Mouse (Mus musculus) lung, embryonic 15.5 days (tissue): ENCODE data around the gene Anapc2. TPM values are rescaled to one million over a fixed set of nuclear protein-coding genes. Genes with fewer than 3 reads are reported as not detected.

Experiments
- ATAC-seq: fragments of 200-750 bp; cut with Nextera tagmentation; 2 replicates; pipeline ENCODE4 v1.8.0; 2017; ENCODE audit warnings: moderate number of reproducible peaks, borderline replicate concordance; ENCODE audit not compliant: low FRiP score, low TSS enrichment; ENCODE audit errors: extremely low read depth
- H3K27ac ChIP-seq: fragments of 300-500 bp; sonication (generic); 2 replicates; pipeline ENCODE4 v1.5.1; 2015; ENCODE audit warnings: moderate library complexity, mild to moderate bottlenecking, inconsistent platforms
- H3K27me3 ChIP-seq: fragments of 300-500 bp; sonication (generic); 2 replicates; pipeline ENCODE4 v1.6.1; 2015; ENCODE audit warnings: inconsistent platforms
- H3K36me3 ChIP-seq: fragments of 300-500 bp; sonication (generic); 2 replicates; pipeline ENCODE4 v1.6.1; 2015; ENCODE audit warnings: inconsistent platforms
- H3K4me1 ChIP-seq: fragments of 300-500 bp; sonication (generic); 2 replicates; pipeline ENCODE4 v1.6.1; 2015; ENCODE audit warnings: inconsistent platforms
- H3K4me2 ChIP-seq: fragments of 300-500 bp; sonication (generic); 2 replicates; pipeline ENCODE4 v1.6.1; 2015; ENCODE audit warnings: inconsistent platforms, mild to moderate bottlenecking, moderate library complexity
- H3K4me3 ChIP-seq: fragments of 300-500 bp; sonication (generic); 2 replicates; pipeline ENCODE4 v1.5.1; 2015; ENCODE audit warnings: mild to moderate bottlenecking, inconsistent platforms
- H3K9ac ChIP-seq: fragments of 300-500 bp; sonication (generic); 2 replicates; pipeline ENCODE4 v1.6.1; 2015; ENCODE audit warnings: inconsistent platforms
- H3K9me3 ChIP-seq: fragments of 300-500 bp; sonication (generic); 2 replicates; pipeline ENCODE4 v1.6.1; 2016; ENCODE audit warnings: inconsistent platforms
- WGBS: fragments of 180-500 bp; shearing (Covaris S2); methylation state at CpG from one replicate; pipeline ENCODE4 v1.1.7; 2015; 5-methylcytosine and 5-hydroxymethylcytosine counted together
- polyA plus RNA-seq: library from polyadenylated mRNA; unstranded; fragments of >200 nt; fragmentation: Nextera tagmentation; extraction: Ambion mirVana; gene quantifications from 2 replicates; pipeline ENCODE4 v1.2.1, GENCODE M21; 2015

Gene Anapc2
- polyA plus RNA-seq = 132 and 136 TPM in 2 replicates

- under 1% methylated on average over 55 of the region's 55 CpGs for WGBS
- H3K36me3 ChIP-seq = peaks cover 51% of the 10 kb centered on the region
Observed at GRCm38 (mm10) chr2:25271827-25272511, at the start of gene Anapc2, which contains the start of gene Ssna1. Gene Anapc2 (plus strand): TSS chr2:25272478. Gene Ssna1 (minus strand): TSS chr2:25272438.

GRCm38 (mm10) chr2:25223681-25224491 lies 48.4 kb upstream of the Anapc2 start:
- peak overlapping the region; percentile 95 for H3K9ac ChIP-seq
- no peaks in the 10 kb centered on the region for H3K9me3 ChIP-seq
- ATAC-seq = peak; percentile 41
- peaks cover 7% of the 10 kb centered on the region for H3K36me3 ChIP-seq
- H3K27ac ChIP-seq = peak overlapping the region; percentile 99
- peak overlapping the region; percentile 98 for H3K4me3 ChIP-seq
- H3K4me1 ChIP-seq = peaks cover 32% of the 10 kb centered on the region
- under 1% methylated on average over 53 of the region's 53 CpGs for WGBS
- no peaks in the 10 kb centered on the region for H3K27me3 ChIP-seq
- peak overlapping the region; percentile 76 for H3K4me2 ChIP-seq

More at GRCm38 (mm10) chr2:25271827-25272511, at the start of gene Anapc2, which contains the start of gene Ssna1:
- H3K27me3 ChIP-seq = no peaks in the 10 kb centered on the region
- H3K4me3 ChIP-seq = peak within 1 kb of the TSS; percentile 80
- H3K9me3 ChIP-seq = no peaks in the 10 kb centered on the region
- ATAC-seq = peak; percentile 96
- H3K9ac ChIP-seq = peak within 1 kb of the TSS; percentile 88
- peak within 1 kb of the TSS; percentile 94 for H3K4me2 ChIP-seq
- H3K4me1 ChIP-seq = peaks cover 27% of the 10 kb centered on the region
- H3K27ac ChIP-seq = peak within 1 kb of the TSS; percentile 85

GRCm38 (mm10) chr2:25224492-25224765 lies 47.8 kb upstream of the Anapc2 start, which contains the start of gene Tubb4b:
Gene Tubb4b (minus strand): TSS chr2:25224702.
- H3K9ac ChIP-seq = peak within 1 kb of the TSS; percentile 95
- peaks cover 7% of the 10 kb centered on the region for H3K36me3 ChIP-seq
- H3K9me3 ChIP-seq = no peaks in the 10 kb centered on the region
- H3K4me2 ChIP-seq = peak within 1 kb of the TSS; percentile 76
- H3K27me3 ChIP-seq = no peaks in the 10 kb centered on the region
- peak within 1 kb of the TSS; percentile 98 for H3K4me3 ChIP-seq
- peak within 1 kb of the TSS; percentile 99 for H3K27ac ChIP-seq
- 0% methylated on average over 17 of the region's 17 CpGs for WGBS
- peaks cover 33% of the 10 kb centered on the region for H3K4me1 ChIP-seq
- no peak for ATAC-seq

GRCm38 (mm10) chr2:25224766-25225752 lies 47.2 kb upstream of the Anapc2 start:
- Histone ChIP-seq H3K4me2 (peak overlapping the region; percentile 50), H3K36me3 (peaks cover 7% of the 10 kb centered on the region), H3K4me1 (peaks cover 33% of the 10 kb centered on the region), H3K27ac (peak overlapping the region; percentile 99), H3K4me3 (peak overlapping the region; percentile 98), H3K9ac (peak overlapping the region; percentile 56), H3K27me3 (no peaks in the 10 kb centered on the region), H3K9me3 (no peaks in the 10 kb centered on the region)
- WGBS = 2% methylated on average over 40 of the region's 41 CpGs
- peak; percentile 95 for ATAC-seq

- H3K4me1 ChIP-seq = peaks cover 33% of the 10 kb centered on the region
- H3K4me2 ChIP-seq = peak overlapping the region; percentile 50
- H3K27ac ChIP-seq = peak overlapping the region; percentile 99
- peak overlapping the region; percentile 55; the same call in 1 of the 2 replicates for H3K4me3 ChIP-seq
- peaks cover 7% of the 10 kb centered on the region for H3K36me3 ChIP-seq
- H3K27me3 ChIP-seq = no peaks in the 10 kb centered on the region
- no peaks in the 10 kb centered on the region for H3K9me3 ChIP-seq
- peak overlapping the region; percentile 56 for H3K9ac ChIP-seq
- 68% methylated on average over 8 of the region's 8 CpGs for WGBS
- no peak for ATAC-seq
Observed at GRCm38 (mm10) chr2:25225811-25226379, 46.4 kb upstream of the Anapc2 start.

GRCm38 (mm10) chr2:25226864-25227263 lies 45.4 kb upstream of the Anapc2 start:
- Histone ChIP-seq H3K4me2 (no peak overlapping the region), H3K4me3 (no peak overlapping the region), H3K27ac (no peak overlapping the region), H3K27me3 (no peaks in the 10 kb centered on the region), H3K36me3 (peaks cover 3% of the 10 kb centered on the region), H3K4me1 (peaks cover 30% of the 10 kb centered on the region), H3K9me3 (no peaks in the 10 kb centered on the region), H3K9ac (no peak overlapping the region)
- WGBS = 80% methylated on average over 5 of the region's 5 CpGs
- no peak for ATAC-seq

- H3K27me3 ChIP-seq = no peaks in the 10 kb centered on the region
- WGBS = 88% methylated on average over 4 of the region's 4 CpGs
- no peak for ATAC-seq
- no peaks in the 10 kb centered on the region for H3K9me3 ChIP-seq
- no peak overlapping the region for H3K27ac ChIP-seq
- H3K4me2 ChIP-seq = no peak overlapping the region
- H3K4me1 ChIP-seq = peaks cover 29% of the 10 kb centered on the region
- no peaks in the 10 kb centered on the region for H3K36me3 ChIP-seq
- no peak overlapping the region for H3K9ac ChIP-seq
- H3K4me3 ChIP-seq = no peak overlapping the region
Observed at GRCm38 (mm10) chr2:25227406-25227805, 44.9 kb upstream of the Anapc2 start.

- peak overlapping the region; percentile 30 for H3K4me2 ChIP-seq
- under 1% methylated on average over 7 of the region's 7 CpGs for WGBS
- no peaks in the 10 kb centered on the region for H3K9me3 ChIP-seq
- H3K4me1 ChIP-seq = peaks cover 23% of the 10 kb centered on the region
- peak overlapping the region; percentile 5 for H3K4me3 ChIP-seq
- 0 out of 2 replicates have a peak, but pooled peaks cover 8% of the 10 kb centered on the region for H3K27me3 ChIP-seq
- ATAC-seq = peak; percentile 37; the same call in 1 of the 2 replicates
- no peak overlapping the region for H3K9ac ChIP-seq
- no peaks in the 10 kb centered on the region for H3K36me3 ChIP-seq
- peak overlapping the region; percentile 58 for H3K27ac ChIP-seq
Observed at GRCm38 (mm10) chr2:25228431-25228889, 43.8 kb upstream of the Anapc2 start.

- Histone ChIP-seq H3K9me3 (no peaks in the 10 kb centered on the region), H3K9ac (no peak overlapping the region), H3K27me3 (peaks cover 10% of the 10 kb centered on the region; the same call in 1 of the 2 replicates), H3K4me1 (peaks cover 19% of the 10 kb centered on the region), H3K36me3 (no peaks in the 10 kb centered on the region), H3K4me3 (no peak overlapping the region), H3K4me2 (0 out of 2 replicates have a peak overlapping the region, but pooled peaks have one; percentile 30), H3K27ac (no peak overlapping the region)
- ATAC-seq = no peak
- 65% methylated on average over 6 of the region's 6 CpGs for WGBS
Observed at GRCm38 (mm10) chr2:25228995-25229530, 43.2 kb upstream of the Anapc2 start.

GRCm38 (mm10) chr2:25229582-25229981 lies 42.7 kb upstream of the Anapc2 start:
- H3K9me3 ChIP-seq = no peaks in the 10 kb centered on the region
- H3K4me3 ChIP-seq = no peak overlapping the region
- H3K27ac ChIP-seq = no peak overlapping the region
- no peak for ATAC-seq
- peaks cover 10% of the 10 kb centered on the region; the same call in 1 of the 2 replicates for H3K27me3 ChIP-seq
- H3K9ac ChIP-seq = no peak overlapping the region
- WGBS = 72% methylated on average over 5 of the region's 5 CpGs
- H3K4me2 ChIP-seq = no peak overlapping the region
- H3K36me3 ChIP-seq = no peaks in the 10 kb centered on the region
- H3K4me1 ChIP-seq = peaks cover 19% of the 10 kb centered on the region
